Mouse (Mus musculus): Measurements from ENCODE around the gene Nosip. TPM values are rescaled to one million over a fixed set of nuclear protein-coding genes. Genes with fewer than 3 reads are reported as not detected.

Gene Nosip
- polyA plus RNA-seq (2014; fragmentation: Illumina TruSeq; extraction: RNeasy Lipid Tissue Mini Kit (QIAGEN cat#74804); ENCODE audit: low read depth, low replicate concordance), result 40.7 TPM

GRCm38 (mm10) chr7:45062239-45062835 is at the start of gene Nosip, which contains the start of gene Prrg2:
TSS of gene Nosip (plus strand) at chr7:45062429.
TSS of gene Prrg2 (minus strand) at chr7:45062677.

GRCm38 (mm10) chr7:45015957-45016612 is 46.1 kb upstream of the Nosip start, which contains the start of gene Scaf1:
TSS of gene Scaf1 (minus strand) at chr7:45016363.

GRCm38 (mm10) chr7:45017242-45018061 is 44.8 kb upstream of the Nosip start, which contains the start of gene Rras:
TSS of gene Rras (plus strand) at chr7:45017961.

GRCm38 (mm10) chr7:45052862-45053116 is 9.4 kb upstream of the Nosip start, which contains the start of gene Prr12:
TSS of gene Prr12 (minus strand) at chr7:45052881.

GRCm38 (mm10) chr7:45092048-45092447 is 29.8 kb downstream of the Nosip start, which contains the start of gene Rcn3:
TSS of gene Rcn3 (minus strand) at chr7:45092221.

GRCm38 (mm10) chr7:45103652-45104180 is 41.5 kb downstream of the Nosip start, which contains the start of gene Fcgrt:
TSS of gene Fcgrt (minus strand) at chr7:45103851.

GRCm38 (mm10) chr7:45124224-45125143 is 62.3 kb downstream of the Nosip start, which contains the start of gene Rps11:
TSS of gene Rps11 (minus strand) at chr7:45124439.

Other genes with a start within 250 kb of the Nosip start
- 26.2 TPM for gene Nup62, start 246.3 kb upstream of the Nosip start, polyA plus RNA-seq (2014; fragmentation: Illumina TruSeq; extraction: RNeasy Lipid Tissue Mini Kit (QIAGEN cat#74804); ENCODE audit: low read depth, low replicate concordance)
- gene Il4i1, start 246.0 kb upstream of the Nosip start, polyA plus RNA-seq (2014; fragmentation: Illumina TruSeq; extraction: RNeasy Lipid Tissue Mini Kit (QIAGEN cat#74804); ENCODE audit: low read depth, low replicate concordance), result 0.26 TPM
- gene Atf5, start 245.8 kb upstream of the Nosip start, polyA plus RNA-seq (2014; fragmentation: Illumina TruSeq; extraction: RNeasy Lipid Tissue Mini Kit (QIAGEN cat#74804); ENCODE audit: low read depth, low replicate concordance), result 50.1 TPM
- gene Akt1s1, start 213.4 kb upstream of the Nosip start, polyA plus RNA-seq (2014; fragmentation: Illumina TruSeq; extraction: RNeasy Lipid Tissue Mini Kit (QIAGEN cat#74804); ENCODE audit: low read depth, low replicate concordance), result 55.0 TPM
- 44.5 TPM for gene Tbc1d17, start 213.3 kb upstream of the Nosip start, polyA plus RNA-seq (2014; fragmentation: Illumina TruSeq; extraction: RNeasy Lipid Tissue Mini Kit (QIAGEN cat#74804); ENCODE audit: low read depth, low replicate concordance)
- 19.7 TPM for gene Pnkp, start 205.3 kb upstream of the Nosip start, polyA plus RNA-seq (2014; fragmentation: Illumina TruSeq; extraction: RNeasy Lipid Tissue Mini Kit (QIAGEN cat#74804); ENCODE audit: low read depth, low replicate concordance)
- gene Ptov1, start 192.6 kb upstream of the Nosip start, polyA plus RNA-seq (2014; fragmentation: Illumina TruSeq; extraction: RNeasy Lipid Tissue Mini Kit (QIAGEN cat#74804); ENCODE audit: low read depth, low replicate concordance), result 169 TPM
- gene Med25, start 169.7 kb upstream of the Nosip start, polyA plus RNA-seq (2014; fragmentation: Illumina TruSeq; extraction: RNeasy Lipid Tissue Mini Kit (QIAGEN cat#74804); ENCODE audit: low read depth, low replicate concordance), result 74.0 TPM
- gene Fuz, start 166.3 kb upstream of the Nosip start, polyA plus RNA-seq (2014; fragmentation: Illumina TruSeq; extraction: RNeasy Lipid Tissue Mini Kit (QIAGEN cat#74804); ENCODE audit: low read depth, low replicate concordance), result 21.4 TPM
- gene Ap2a1, start 132.9 kb upstream of the Nosip start, polyA plus RNA-seq (2014; fragmentation: Illumina TruSeq; extraction: RNeasy Lipid Tissue Mini Kit (QIAGEN cat#74804); ENCODE audit: low read depth, low replicate concordance), result 41.3 TPM
- not detected for gene Tsks, start 119.2 kb upstream of the Nosip start, polyA plus RNA-seq (2014; fragmentation: Illumina TruSeq; extraction: RNeasy Lipid Tissue Mini Kit (QIAGEN cat#74804); ENCODE audit: low read depth, low replicate concordance)
- 3.6 TPM for gene Cpt1c, start 87.6 kb upstream of the Nosip start, polyA plus RNA-seq (2014; fragmentation: Illumina TruSeq; extraction: RNeasy Lipid Tissue Mini Kit (QIAGEN cat#74804); ENCODE audit: low read depth, low replicate concordance)
- gene Prmt1, start 75.9 kb upstream of the Nosip start, polyA plus RNA-seq (2014; fragmentation: Illumina TruSeq; extraction: RNeasy Lipid Tissue Mini Kit (QIAGEN cat#74804); ENCODE audit: low read depth, low replicate concordance), result 114 TPM
- gene Irf3, start 64.8 kb upstream of the Nosip start, polyA plus RNA-seq (2014; fragmentation: Illumina TruSeq; extraction: RNeasy Lipid Tissue Mini Kit (QIAGEN cat#74804); ENCODE audit: low read depth, low replicate concordance), result 72.3 TPM
- gene Bcl2l12, start 63.7 kb upstream of the Nosip start, polyA plus RNA-seq (2014; fragmentation: Illumina TruSeq; extraction: RNeasy Lipid Tissue Mini Kit (QIAGEN cat#74804); ENCODE audit: low read depth, low replicate concordance), result 12.3 TPM
- gene Scaf1, start 46.1 kb upstream of the Nosip start, polyA plus RNA-seq (2014; fragmentation: Illumina TruSeq; extraction: RNeasy Lipid Tissue Mini Kit (QIAGEN cat#74804); ENCODE audit: low read depth, low replicate concordance), result 34.5 TPM
- 57.4 TPM for gene Rras, start 44.5 kb upstream of the Nosip start, polyA plus RNA-seq (2014; fragmentation: Illumina TruSeq; extraction: RNeasy Lipid Tissue Mini Kit (QIAGEN cat#74804); ENCODE audit: low read depth, low replicate concordance)
- 13.2 TPM for gene Prr12, start 9.5 kb upstream of the Nosip start, polyA plus RNA-seq (2014; fragmentation: Illumina TruSeq; extraction: RNeasy Lipid Tissue Mini Kit (QIAGEN cat#74804); ENCODE audit: low read depth, low replicate concordance)
- gene Prrg2, start 248 bp downstream of the Nosip start, polyA plus RNA-seq (2014; fragmentation: Illumina TruSeq; extraction: RNeasy Lipid Tissue Mini Kit (QIAGEN cat#74804); ENCODE audit: low read depth, low replicate concordance), result 12.4 TPM
- gene Rcn3, start 29.8 kb downstream of the Nosip start, polyA plus RNA-seq (2014; fragmentation: Illumina TruSeq; extraction: RNeasy Lipid Tissue Mini Kit (QIAGEN cat#74804); ENCODE audit: low read depth, low replicate concordance), result 40.8 TPM
- gene Fcgrt, start 41.4 kb downstream of the Nosip start, polyA plus RNA-seq (2014; fragmentation: Illumina TruSeq; extraction: RNeasy Lipid Tissue Mini Kit (QIAGEN cat#74804); ENCODE audit: low read depth, low replicate concordance), result 83.1 TPM
- 641 TPM for gene Rps11, start 62.0 kb downstream of the Nosip start, polyA plus RNA-seq (2014; fragmentation: Illumina TruSeq; extraction: RNeasy Lipid Tissue Mini Kit (QIAGEN cat#74804); ENCODE audit: low read depth, low replicate concordance)
- gene Rpl13a, start 66.3 kb downstream of the Nosip start, polyA plus RNA-seq (2014; fragmentation: Illumina TruSeq; extraction: RNeasy Lipid Tissue Mini Kit (QIAGEN cat#74804); ENCODE audit: low read depth, low replicate concordance), result 958 TPM
- gene Gm45713, start 73.8 kb downstream of the Nosip start, polyA plus RNA-seq (2014; fragmentation: Illumina TruSeq; extraction: RNeasy Lipid Tissue Mini Kit (QIAGEN cat#74804); ENCODE audit: low read depth, low replicate concordance), result not detected
- gene Flt3l, start 74.0 kb downstream of the Nosip start, polyA plus RNA-seq (2014; fragmentation: Illumina TruSeq; extraction: RNeasy Lipid Tissue Mini Kit (QIAGEN cat#74804); ENCODE audit: low read depth, low replicate concordance), result 21.0 TPM
- 41.4 TPM for gene Pih1d1, start 91.9 kb downstream of the Nosip start, polyA plus RNA-seq (2014; fragmentation: Illumina TruSeq; extraction: RNeasy Lipid Tissue Mini Kit (QIAGEN cat#74804); ENCODE audit: low read depth, low replicate concordance)
- gene Aldh16a1, start 92.2 kb downstream of the Nosip start, polyA plus RNA-seq (2014; fragmentation: Illumina TruSeq; extraction: RNeasy Lipid Tissue Mini Kit (QIAGEN cat#74804); ENCODE audit: low read depth, low replicate concordance), result 16.5 TPM
- 27.4 TPM for gene Slc17a7, start 101.5 kb downstream of the Nosip start, polyA plus RNA-seq (2014; fragmentation: Illumina TruSeq; extraction: RNeasy Lipid Tissue Mini Kit (QIAGEN cat#74804); ENCODE audit: low read depth, low replicate concordance)
- not detected for gene Gfy, start 117.1 kb downstream of the Nosip start, polyA plus RNA-seq (2014; fragmentation: Illumina TruSeq; extraction: RNeasy Lipid Tissue Mini Kit (QIAGEN cat#74804); ENCODE audit: low read depth, low replicate concordance)
- gene Pth2, start 118.6 kb downstream of the Nosip start, polyA plus RNA-seq (2014; fragmentation: Illumina TruSeq; extraction: RNeasy Lipid Tissue Mini Kit (QIAGEN cat#74804); ENCODE audit: low read depth, low replicate concordance), result not detected
- gene Ccdc155, start 142.5 kb downstream of the Nosip start, polyA plus RNA-seq (2014; fragmentation: Illumina TruSeq; extraction: RNeasy Lipid Tissue Mini Kit (QIAGEN cat#74804); ENCODE audit: low read depth, low replicate concordance), result not detected
- not detected for gene Dkkl1, start 149.7 kb downstream of the Nosip start, polyA plus RNA-seq (2014; fragmentation: Illumina TruSeq; extraction: RNeasy Lipid Tissue Mini Kit (QIAGEN cat#74804); ENCODE audit: low read depth, low replicate concordance)
- gene Tead2, start 153.3 kb downstream of the Nosip start, polyA plus RNA-seq (2014; fragmentation: Illumina TruSeq; extraction: RNeasy Lipid Tissue Mini Kit (QIAGEN cat#74804); ENCODE audit: low read depth, low replicate concordance), result 7.8 TPM
- 3.0 TPM for gene Cd37, start 176.7 kb downstream of the Nosip start, polyA plus RNA-seq (2014; fragmentation: Illumina TruSeq; extraction: RNeasy Lipid Tissue Mini Kit (QIAGEN cat#74804); ENCODE audit: low read depth, low replicate concordance)
- not detected for gene Slc6a16, start 178.7 kb downstream of the Nosip start, polyA plus RNA-seq (2014; fragmentation: Illumina TruSeq; extraction: RNeasy Lipid Tissue Mini Kit (QIAGEN cat#74804); ENCODE audit: low read depth, low replicate concordance)
- gene Slc6a21, start 215.1 kb downstream of the Nosip start, polyA plus RNA-seq (2014; fragmentation: Illumina TruSeq; extraction: RNeasy Lipid Tissue Mini Kit (QIAGEN cat#74804); ENCODE audit: low read depth, low replicate concordance), result not detected